Mouse (Mus musculus) left cerebral cortex, adult 9 months (tissue): ENCODE results near the gene Spen.
A peak's percentile ranks its signal among the peaks of the same experiment; 100 is the strongest.
"Not testable (repeated sequence)": the region's sequence is repeated elsewhere in the genome, so short reads cannot be mapped to it uniquely, and the experiment has no call there.

Source experiments
- DNase-seq, 2 experiments: peaks; one replicate each; pipeline ENCODE4 v3.0.0; 2022; ENCODE audit warnings: low spot score in 2 of 2

Gene Spen

GRCm38 (mm10) chr4:141538408-141539212 is at the start of gene Spen:
Gene Spen, minus strand, starts transcription at chr4:141538597.
- peak; percentile 86 to 90 for DNase-seq

- DNase-seq = no peak
Observed at GRCm38 (mm10) chr4:141583919-141584318, 45.5 kb upstream of the Spen start.

GRCm38 (mm10) chr4:141581051-141581450 is 42.7 kb upstream of the Spen start:
- DNase-seq = no peak

GRCm38 (mm10) chr4:141578833-141579232 is 40.4 kb upstream of the Spen start:
- no peak for DNase-seq

- no peak for DNase-seq
Observed at GRCm38 (mm10) chr4:141576877-141577276, 38.5 kb upstream of the Spen start.

- DNase-seq = no peak
Observed at GRCm38 (mm10) chr4:141576404-141576803, 38.0 kb upstream of the Spen start.

- peak in 1 of 2 experiments; percentile 75 for DNase-seq
Observed at GRCm38 (mm10) chr4:141574789-141575702, 36.6 kb upstream of the Spen start.

GRCm38 (mm10) chr4:141573359-141573966 is 35.1 kb upstream of the Spen start:
- DNase-seq = no peak

- no peak for DNase-seq
Observed at GRCm38 (mm10) chr4:141572668-141573358, 34.4 kb upstream of the Spen start.

GRCm38 (mm10) chr4:141571934-141572333 is 33.5 kb upstream of the Spen start:
- no peak for DNase-seq

GRCm38 (mm10) chr4:141571337-141571739 is 32.9 kb upstream of the Spen start:
- DNase-seq = no peak

- no peak for DNase-seq
Observed at GRCm38 (mm10) chr4:141570821-141571220, 32.4 kb upstream of the Spen start.

- DNase-seq = no peak
Observed at GRCm38 (mm10) chr4:141570004-141570403, 31.6 kb upstream of the Spen start.

- no peak for DNase-seq
Observed at GRCm38 (mm10) chr4:141568966-141569365, 30.6 kb upstream of the Spen start.

- DNase-seq = not testable (repeated sequence)
Observed at GRCm38 (mm10) chr4:141567174-141567573, 28.8 kb upstream of the Spen start.

- DNase-seq = no peak
Observed at GRCm38 (mm10) chr4:141566187-141566586, 27.8 kb upstream of the Spen start.

GRCm38 (mm10) chr4:141565325-141565724 is 26.9 kb upstream of the Spen start:
- no peak for DNase-seq

- no peak for DNase-seq
Observed at GRCm38 (mm10) chr4:141564660-141565059, 26.3 kb upstream of the Spen start.

GRCm38 (mm10) chr4:141564209-141564608 is 25.8 kb upstream of the Spen start:
- no peak for DNase-seq

- no peak for DNase-seq
Observed at GRCm38 (mm10) chr4:141562281-141562680, 23.9 kb upstream of the Spen start.

- not testable (repeated sequence) for DNase-seq
Observed at GRCm38 (mm10) chr4:141561331-141561919, 23.0 kb upstream of the Spen start.
